Mouse (Mus musculus) CH12.LX (cell line): Measurements from ENCODE around the gene Kpna4. TPM values are rescaled to one million over a fixed set of nuclear protein-coding genes. Genes with fewer than 3 reads are reported as not detected.

ENCODE experiments used
- DNase-seq: peaks from one replicate; pipeline ENCODE4 v3.0.0-alpha.2; 2013; ENCODE audit errors: extremely low read depth
- H3K27ac ChIP-seq: 2 replicates; pipeline ENCODE4 v1.5.1; 2012; ENCODE audit warnings: low read depth, mild to moderate bottlenecking, control low read depth, moderate library complexity; ENCODE audit not compliant: insufficient read depth
- H3K27me3 ChIP-seq: replicated peaks from 2 replicates; pipeline ENCODE3; 2012; ENCODE audit warnings: inconsistent platforms
- H3K36me3 ChIP-seq, 2 experiments: replicated peaks in 1 of 2; 2 replicates each; pipeline versions ENCODE3 to v1.6.1; 2012; ENCODE audit warnings: inconsistent platforms in 1 of 2, low read length in 1 of 2, mild to moderate bottlenecking in 1 of 2, mixed read lengths in 1 of 2, moderate library complexity in 1 of 2; ENCODE audit not compliant: control insufficient read depth in 1 of 2, insufficient read depth in 1 of 2
- H3K4me1 ChIP-seq, 2 experiments: 2 replicates each; pipeline ENCODE4 v1.6.1; 2012; ENCODE audit warnings: inconsistent platforms in 1 of 2, moderate library complexity in 1 of 2; ENCODE audit not compliant: insufficient read depth in 2 of 2, control insufficient read depth in 1 of 2
- H3K4me2 ChIP-seq: 2 replicates; pipeline ENCODE4 v1.6.1; 2012; ENCODE audit warnings: low read depth, mild to moderate bottlenecking, control low read depth; ENCODE audit not compliant: poor library complexity, insufficient read depth, severe bottlenecking
- H3K4me3 ChIP-seq, 3 experiments: fragments of 150-350 bp in 1 of 3; sonication (generic) in 1 of 3; replicated peaks in 1 of 3; 2 replicates each; pipeline versions ENCODE3 to v1.5.1; 2011 to 2012; ENCODE audit warnings: low read depth in 2 of 3, low read length in 2 of 3, mild to moderate bottlenecking in 2 of 3, moderate library complexity in 2 of 3, control low read depth in 1 of 3, improper control_type of control experiment in 1 of 3, inconsistent platforms in 1 of 3, mixed read lengths in 1 of 3; ENCODE audit not compliant: poor library complexity in 1 of 3
- H3K79me2 ChIP-seq: replicated peaks from 2 replicates; pipeline ENCODE4 v1.6.1; 2012; ENCODE audit warnings: mild to moderate bottlenecking, moderate library complexity; ENCODE audit not compliant: control insufficient read depth, poor library complexity, insufficient read depth, severe bottlenecking; ENCODE audit errors: extremely low read depth
- H3K9ac ChIP-seq: 2 replicates; pipeline ENCODE4 v1.6.1; 2012; ENCODE audit warnings: low read depth, mild to moderate bottlenecking, control low read depth, moderate library complexity; ENCODE audit not compliant: insufficient read depth
- H3K9me3 ChIP-seq: replicated peaks from 2 replicates; pipeline ENCODE3; 2012; ENCODE audit warnings: low read length, inconsistent platforms, mixed read lengths
- CTCF ChIP-seq, 2 experiments: IDR thresholded peaks in 1 of 2; conservative IDR thresholded peaks in 1 of 2; 2 replicates each; pipeline ENCODE4 v1.5.1; 2011 to 2012; ENCODE audit warnings: low read depth in 2 of 2, low read length in 2 of 2, improper control_type of control experiment in 1 of 2, inconsistent platforms in 1 of 2, mild to moderate bottlenecking in 1 of 2, moderate library complexity in 1 of 2
- ELF1 ChIP-seq: IDR thresholded peaks from 2 replicates; pipeline ENCODE4 v1.6.1; 2014; ENCODE audit warnings: low read depth, mild to moderate bottlenecking, inconsistent platforms, low read length, improper control_type of control experiment
- GABPA ChIP-seq: IDR thresholded peaks from 2 replicates; pipeline ENCODE4 v1.6.1; 2012; ENCODE audit warnings: low read depth, low read length, improper control_type of control experiment, inconsistent platforms; ENCODE audit not compliant: insufficient replicate concordance
- JUND ChIP-seq: conservative IDR thresholded peaks from 2 replicates; pipeline ENCODE4 v1.6.1; 2011; ENCODE audit warnings: low read depth, low read length, improper control_type of control experiment
- MAFK ChIP-seq: IDR thresholded peaks from 2 replicates; pipeline ENCODE4 v1.6.1; 2011; ENCODE audit warnings: low read length, improper control_type of control experiment; ENCODE audit not compliant: insufficient replicate concordance
- NELFE ChIP-seq: IDR thresholded peaks from 2 replicates; pipeline ENCODE4 v1.6.1; 2011; ENCODE audit warnings: low read depth, low read length, improper control_type of control experiment
- NRF1 ChIP-seq: IDR thresholded peaks from 2 replicates; pipeline ENCODE4 v1.6.1; 2014; ENCODE audit warnings: low read depth, mild to moderate bottlenecking, inconsistent platforms, low read length, improper control_type of control experiment, moderate library complexity
- POLR2A ChIP-seq: IDR thresholded peaks from 2 replicates; pipeline ENCODE4 v1.6.1; 2011; ENCODE audit warnings: low read depth, mild to moderate bottlenecking, improper control_type of control experiment, low read length
- SMC3 ChIP-seq: IDR thresholded peaks from 2 replicates; pipeline ENCODE4 v1.6.1; 2011; ENCODE audit warnings: low read depth, low read length, improper control_type of control experiment
- dilution Hi-C: fragments of 300-500 bp; cut with MboI; formaldehyde crosslinking; loops from 2 replicates; pipeline ENCODE4 v1.14.3; 2020; ENCODE audit warnings: low sequenced_read_pairs; ENCODE audit not compliant: extremely low pct_unique_long_range_greater_than_20kb, extremely low pct_ligation_motif_present
- in situ Hi-C: fragments of 300-500 bp; cut with MboI; formaldehyde crosslinking; loops from 3 replicates; pipeline ENCODE4 v1.14.3; 2019; ENCODE audit warnings: low sequenced_read_pairs, low pct_ligation_motif_present, low pct_unique_long_range_greater_than_20kb, mixed read lengths
- polyA plus RNA-seq: library from polyadenylated mRNA; unstranded; fragments of >175 nt; gene quantifications from 2 replicates; pipeline ENCODE4 v1.2.1, GENCODE M21; 2012; ENCODE audit warnings: low read depth; ENCODE audit not compliant: insufficient read length
- total RNA-seq, 2 experiments: library from RNA; depleted of rRNA; stranded (reverse); fragments of 300-350 nt in 1 of 2; fragments of >200 nt in 1 of 2; gene quantifications; 2 replicates each; pipeline ENCODE4 v1.2.3; 2012 to 2014

Gene Kpna4
- total and polyA plus RNA-seq, 3 experiments = 16.9 to 54.0 (median 25.7) TPM

DNA sequence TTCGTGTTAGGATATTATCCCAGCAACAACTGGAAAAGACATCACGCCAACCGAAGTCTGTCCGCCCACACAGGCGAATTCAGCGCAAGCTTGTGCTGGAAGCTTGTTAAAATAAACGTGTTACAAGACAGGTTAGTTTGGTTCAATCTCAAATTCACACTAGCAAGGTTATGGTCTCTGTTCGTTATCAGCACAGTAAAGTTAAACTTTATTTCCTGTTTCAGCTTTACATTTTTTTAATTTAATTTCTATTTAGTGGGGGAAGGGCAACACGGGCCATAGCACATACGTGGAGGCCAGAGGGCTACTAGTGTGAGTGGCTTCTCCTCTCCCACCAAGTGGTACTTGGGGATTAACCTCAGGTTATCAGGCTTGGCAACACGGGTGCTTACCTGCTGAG is 75.0 kb downstream of the Kpna4 start:
- DNase-seq = no peak
- Histone ChIP-seq H3K4me1 (no peaks in the 10 kb centered on the region), H3K79me2 (no peaks in the 10 kb centered on the region), H3K27me3 (no peaks in the 10 kb centered on the region), H3K27ac (no peak overlapping the region), H3K36me3 (peaks cover 0 to 1% of the 10 kb centered on the region in 2 experiments), H3K4me2 (no peak overlapping the region), H3K9me3 (no peaks in the 10 kb centered on the region), H3K9ac (no peak overlapping the region), H3K4me3 (no peak overlapping the region)
- TF ChIP-seq JUND = no peak
- dilution Hi-C loops (no loop called here), in situ Hi-C loops (no loop called here)

DNA sequence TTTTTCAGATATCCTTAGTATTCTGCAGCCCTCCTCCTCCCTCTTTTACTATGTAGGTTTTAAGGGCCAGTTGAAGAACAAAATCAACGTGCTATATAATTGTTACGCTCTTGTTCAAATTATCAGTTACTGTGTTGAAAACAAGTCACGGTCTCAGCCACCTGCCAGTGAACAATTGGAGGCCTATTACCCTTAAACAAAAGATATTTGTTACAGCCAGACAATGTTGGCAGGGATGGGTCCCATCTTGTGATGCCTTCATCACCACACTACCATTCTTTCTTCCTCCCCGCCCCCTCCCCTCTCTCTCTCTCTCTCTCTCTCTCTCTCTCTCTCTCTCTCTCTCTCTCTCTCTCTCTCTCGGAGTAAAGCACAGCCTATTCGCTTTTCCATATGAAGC is 77.9 kb downstream of the Kpna4 start:
- no peak overlapping the region for H3K27ac ChIP-seq
- H3K9ac ChIP-seq = no peak overlapping the region
- dilution Hi-C loops = no loop called here
- TF ChIP-seq CTCF (conservative IDR thresholded peaks at IDR 0.05 in 1 of 2, IDR thresholded peaks at IDR 0.05 in 1 of 2; ENCODE audit: low read depth in 2 of 2, low read length in 2 of 2) (no peak), SMC3 (no peak), NRF1 (no peak), POLR2A (no peak)
- no peak for DNase-seq
- in situ Hi-C loops = no loop called here
- H3K36me3 ChIP-seq = no peaks in the 10 kb centered on the region
- no peaks in the 10 kb centered on the region for H3K27me3 ChIP-seq
- H3K9me3 ChIP-seq = no peaks in the 10 kb centered on the region
- H3K4me2 ChIP-seq = no peak overlapping the region
- H3K4me3 ChIP-seq = no peak overlapping the region
- no peaks in the 10 kb centered on the region for H3K79me2 ChIP-seq
- H3K4me1 ChIP-seq = peaks cover 0 to 4% of the 10 kb centered on the region in 2 experiments; a peak in 2 of 4 replicates

DNA sequence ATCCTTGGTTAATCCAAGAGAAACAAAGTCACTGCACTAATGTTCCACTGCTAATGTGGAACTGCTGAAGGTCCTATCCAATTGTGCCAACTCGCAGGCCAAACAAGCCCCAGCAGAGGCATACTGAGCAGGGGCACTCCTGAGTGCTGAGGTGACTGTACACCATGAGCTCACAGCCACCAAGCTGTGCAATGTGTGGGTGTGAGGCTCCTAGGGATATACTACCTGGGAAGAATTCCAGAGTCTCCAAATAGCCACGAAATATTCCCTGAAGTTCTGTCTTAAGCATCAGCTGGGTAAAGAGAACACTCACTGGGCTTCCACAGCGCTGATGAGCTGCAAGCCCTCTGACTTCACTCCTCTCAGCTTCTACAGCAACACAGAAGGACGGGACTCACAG is 79.2 kb downstream of the Kpna4 start:
- Histone ChIP-seq H3K4me3 (no peak overlapping the region), H3K27me3 (no peaks in the 10 kb centered on the region), H3K4me1 (peaks cover 0 to 4% of the 10 kb centered on the region in 2 experiments; a peak in 2 of 4 replicates), H3K9me3 (no peaks in the 10 kb centered on the region), H3K27ac (no peak overlapping the region), H3K36me3 (no peaks in the 10 kb centered on the region)
- in situ Hi-C loops = no loop called here
- dilution Hi-C loops = no loop called here
- no peak for TF ChIP-seq NELFE
- TF ChIP-seq POLR2A = no peak
- TF ChIP-seq GABPA = no peak
- no peak for TF ChIP-seq ELF1
- TF ChIP-seq, all 38 proteins: peak for 0
- H3K9ac ChIP-seq = no peak overlapping the region
- DNase-seq = no peak
- H3K79me2 ChIP-seq = peaks cover 5% of the 10 kb centered on the region
- H3K4me2 ChIP-seq = no peak overlapping the region

DNA sequence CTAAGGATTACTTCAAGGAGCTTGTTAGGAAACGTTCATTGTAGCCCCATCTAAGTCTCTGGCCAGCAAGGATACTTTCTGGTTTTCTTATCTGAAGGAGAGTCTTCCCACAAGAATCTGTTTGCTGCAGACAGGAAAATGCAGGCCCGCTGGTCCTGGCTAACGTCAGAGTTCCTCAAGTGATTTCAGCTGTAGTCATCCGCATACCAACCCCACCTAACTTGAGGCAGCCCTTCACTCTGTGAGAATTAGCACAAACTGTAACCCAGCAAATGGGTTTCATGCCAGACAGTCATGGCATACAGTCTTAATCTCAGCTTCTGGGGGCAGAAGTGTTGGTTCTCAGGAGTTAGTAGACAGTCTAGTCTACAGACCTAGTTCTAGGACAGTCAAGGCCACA is 80.4 kb downstream of the Kpna4 start:
- no peak overlapping the region for H3K4me2 ChIP-seq
- H3K79me2 ChIP-seq = peaks cover 10% of the 10 kb centered on the region
- TF ChIP-seq MAFK = no peak
- H3K4me1 ChIP-seq = peaks cover 0 to 4% of the 10 kb centered on the region in 2 experiments; a peak in 2 of 4 replicates
- H3K27me3 ChIP-seq = no peaks in the 10 kb centered on the region
- H3K36me3 ChIP-seq = no peaks in the 10 kb centered on the region
- in situ Hi-C loops (no loop called here), dilution Hi-C loops (no loop called here)
- no peaks in the 10 kb centered on the region for H3K9me3 ChIP-seq
- no peak for DNase-seq
- no peak overlapping the region for H3K9ac ChIP-seq
- H3K27ac ChIP-seq = no peak overlapping the region
- H3K4me3 ChIP-seq = no peak overlapping the region
